Mouse (Mus musculus) bone marrow macrophage, adult 2 months (primary cell): ENCODE measurements around the gene Specc1l.

ENCODE experiments used
- CTCF ChIP-seq: IDR thresholded peaks from 2 replicates; pipeline ENCODE4 v1.5.1; 2012; ENCODE audit warnings: low read depth, mild to moderate bottlenecking, low read length, moderate library complexity
- POLR2A ChIP-seq: IDR thresholded peaks from 2 replicates; pipeline ENCODE4 v1.6.1; 2012; ENCODE audit warnings: mild to moderate bottlenecking, low read depth, low read length, borderline replicate concordance

- TF ChIP-seq POLR2A (no peak), CTCF (no peak)
Observed at GRCm38 (mm10) chr10:75318206-75318605, 106.3 kb downstream of the Specc1l start.
